Mouse (Mus musculus) kidney, embryonic 16.5 days (tissue): ENCODE measurements around the gene Otud7b. TPM values are rescaled to one million over a fixed set of nuclear protein-coding genes. Genes with fewer than 3 reads are reported as not detected.

Experiments
- ATAC-seq: fragments of 200-750 bp; cut with Nextera tagmentation; 2 replicates; pipeline ENCODE4 v1.8.0; 2017; ENCODE audit warnings: moderate TSS enrichment; ENCODE audit not compliant: low FRiP score, low TSS enrichment
- H3K27ac ChIP-seq: fragments of 300-500 bp; sonication (generic); 2 replicates; pipeline ENCODE4 v1.5.1; 2014; ENCODE audit warnings: low read length
- H3K27me3 ChIP-seq: fragments of 300-500 bp; sonication (generic); 2 replicates; pipeline ENCODE4 v1.6.1; 2014; ENCODE audit warnings: low read length, control low read depth, mixed read lengths; ENCODE audit not compliant: insufficient read depth
- H3K36me3 ChIP-seq: fragments of 300-500 bp; sonication (generic); 2 replicates; pipeline ENCODE4 v1.6.1; 2014; ENCODE audit warnings: low read length, control low read depth, mixed read lengths; ENCODE audit not compliant: insufficient read depth
- H3K4me1 ChIP-seq: fragments of 300-500 bp; sonication (generic); 2 replicates; pipeline ENCODE4 v1.6.1; 2014; ENCODE audit warnings: low read length, control low read depth, mixed read lengths; ENCODE audit not compliant: insufficient read depth
- H3K4me2 ChIP-seq: fragments of 300-500 bp; sonication (generic); replicated peaks from 2 replicates; pipeline ENCODE4 v1.6.1; 2014; ENCODE audit warnings: low read depth, low read length
- H3K4me3 ChIP-seq: fragments of 300-500 bp; sonication (generic); 2 replicates; pipeline ENCODE4 v1.5.1; 2014; ENCODE audit warnings: mild to moderate bottlenecking, low read length
- H3K9ac ChIP-seq: fragments of 300-500 bp; sonication (generic); replicated peaks from 2 replicates; pipeline ENCODE4 v1.6.1; 2014; ENCODE audit warnings: low read length
- H3K9me3 ChIP-seq: fragments of 300-500 bp; sonication (generic); 2 replicates; pipeline ENCODE4 v1.6.1; 2016; ENCODE audit warnings: low read length, control low read depth
- WGBS: fragments of 180-500 bp; shearing (Covaris S2); extraction: QIAGEN DNeasy Blood & Tissue Kit; methylation state at CpG from one replicate; pipeline ENCODE4 v1.1.7; 2014; 5-methylcytosine and 5-hydroxymethylcytosine counted together
- polyA plus RNA-seq: library from polyadenylated mRNA; unstranded; fragments of >200 nt; fragmentation: Nextera tagmentation; extraction: Ambion mirVana; gene quantifications from 2 replicates; pipeline ENCODE4 v1.2.1, GENCODE M21; 2015

Otud7b gene
- polyA plus RNA-seq, 1 experiment from 2014 or later = 14.9 TPM

DNA sequence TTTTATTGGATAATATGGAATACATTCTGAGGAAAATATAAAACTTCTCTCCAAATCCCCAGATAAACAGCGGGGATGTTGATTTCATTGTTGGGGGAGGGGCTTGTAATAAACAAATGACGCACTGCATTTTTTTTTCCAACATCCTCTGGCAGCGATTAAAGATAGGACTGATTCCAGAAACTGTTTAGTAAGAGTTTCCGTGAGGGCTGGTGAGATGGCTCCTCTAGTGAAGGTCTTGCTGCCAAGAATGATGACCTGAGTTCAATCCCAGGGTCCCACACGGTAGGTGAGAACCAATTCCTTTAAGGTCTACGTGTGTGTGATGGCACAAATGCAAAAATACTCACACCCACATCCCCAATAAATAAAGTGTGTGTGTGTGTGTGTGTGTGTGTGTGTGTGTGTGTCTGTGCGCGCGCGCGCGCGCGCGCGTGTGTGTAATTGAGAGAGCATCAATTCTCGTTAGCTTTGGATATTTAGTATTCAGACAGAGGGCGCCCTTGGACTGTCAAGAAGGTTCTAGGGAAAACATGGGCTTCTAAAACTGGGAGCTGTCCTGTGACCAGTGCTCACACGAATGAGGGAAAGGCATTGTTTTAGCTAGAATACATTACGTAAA is 38.5 kb upstream of the Otud7b start:
- H3K9me3 ChIP-seq = no peaks in the 10 kb centered on the region
- H3K4me1 ChIP-seq = no peaks in the 10 kb centered on the region
- peak; percentile 42 for ATAC-seq
- peak overlapping the region; percentile 38 for H3K4me2 ChIP-seq
- peak overlapping the region; percentile 28 for H3K4me3 ChIP-seq
- WGBS = 45% methylated on average over 20 of the region's 20 CpGs
- H3K27ac ChIP-seq = no peak overlapping the region
- H3K27me3 ChIP-seq = no peaks in the 10 kb centered on the region
- no peaks in the 10 kb centered on the region for H3K36me3 ChIP-seq
- peak overlapping the region; percentile 35; the same call in 1 of the 2 replicates for H3K9ac ChIP-seq

GRCm38 (mm10) chr3:96066741-96067140 is 37.6 kb upstream of the Otud7b start:
- ATAC-seq = no peak
- Histone ChIP-seq H3K4me1 (no peaks in the 10 kb centered on the region), H3K4me3 (no peak overlapping the region), H3K9ac (no peak overlapping the region), H3K27ac (no peak overlapping the region), H3K36me3 (no peaks in the 10 kb centered on the region), H3K27me3 (no peaks in the 10 kb centered on the region), H3K9me3 (no peaks in the 10 kb centered on the region), H3K4me2 (no peak overlapping the region)
- 39% methylated on average over 5 of the region's 5 CpGs for WGBS

DNA sequence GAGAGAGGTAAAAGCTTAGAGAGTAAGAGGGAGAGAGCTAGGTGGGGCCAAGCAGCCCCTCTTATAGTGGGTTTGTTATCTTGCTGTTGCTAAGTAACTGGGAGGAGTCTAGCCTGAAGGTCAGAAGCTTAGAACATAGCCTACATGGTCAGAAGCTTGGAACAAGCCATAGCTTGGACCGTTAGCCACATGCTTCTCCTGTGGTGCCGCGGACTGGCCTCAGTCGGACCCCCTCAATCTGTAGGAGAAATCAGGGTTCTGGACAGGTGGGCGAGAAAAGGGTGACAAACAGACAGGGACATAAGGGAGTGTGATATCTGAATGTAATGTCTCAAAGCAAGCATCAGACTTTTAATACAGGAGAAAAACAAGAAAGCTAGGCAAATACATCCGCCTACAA is 35.3 kb upstream of the Otud7b start:
- no peak for ATAC-seq
- Histone ChIP-seq H3K27me3 (no peaks in the 10 kb centered on the region), H3K9ac (no peak overlapping the region), H3K4me3 (no peak overlapping the region), H3K4me2 (no peak overlapping the region), H3K27ac (no peak overlapping the region), H3K36me3 (no peaks in the 10 kb centered on the region), H3K9me3 (no peaks in the 10 kb centered on the region), H3K4me1 (0 out of 2 replicates have a peak, but pooled peaks cover 4% of the 10 kb centered on the region)
- 95% methylated on average over 6 of the region's 6 CpGs for WGBS

DNA sequence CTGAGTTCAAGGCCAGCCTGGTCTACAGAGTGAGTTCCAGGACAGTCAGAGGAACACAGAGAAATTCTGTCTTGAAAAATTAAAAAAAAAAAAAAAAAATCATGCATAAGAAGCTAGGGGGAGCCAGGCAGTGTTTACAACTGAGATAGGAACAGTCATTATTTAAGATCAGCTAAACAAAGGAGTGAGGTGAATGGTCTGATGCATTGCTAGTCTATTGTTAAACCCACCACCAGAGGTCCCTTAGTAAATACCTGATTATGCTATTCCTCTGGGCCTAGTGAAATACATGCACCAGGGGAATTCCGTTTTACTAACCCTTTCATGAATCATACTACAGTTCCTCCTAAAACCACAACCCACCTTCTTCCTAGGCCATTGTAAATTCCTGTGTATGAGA is 34.8 kb upstream of the Otud7b start:
- WGBS = 52% methylated on average over 1 of the region's 1 CpGs
- no peak overlapping the region for H3K4me3 ChIP-seq
- H3K4me2 ChIP-seq = no peak overlapping the region
- no peak for ATAC-seq
- H3K4me1 ChIP-seq = 0 out of 2 replicates have a peak, but pooled peaks cover 4% of the 10 kb centered on the region
- no peak overlapping the region for H3K9ac ChIP-seq
- no peaks in the 10 kb centered on the region for H3K36me3 ChIP-seq
- no peak overlapping the region for H3K27ac ChIP-seq
- no peaks in the 10 kb centered on the region for H3K9me3 ChIP-seq
- H3K27me3 ChIP-seq = no peaks in the 10 kb centered on the region

DNA sequence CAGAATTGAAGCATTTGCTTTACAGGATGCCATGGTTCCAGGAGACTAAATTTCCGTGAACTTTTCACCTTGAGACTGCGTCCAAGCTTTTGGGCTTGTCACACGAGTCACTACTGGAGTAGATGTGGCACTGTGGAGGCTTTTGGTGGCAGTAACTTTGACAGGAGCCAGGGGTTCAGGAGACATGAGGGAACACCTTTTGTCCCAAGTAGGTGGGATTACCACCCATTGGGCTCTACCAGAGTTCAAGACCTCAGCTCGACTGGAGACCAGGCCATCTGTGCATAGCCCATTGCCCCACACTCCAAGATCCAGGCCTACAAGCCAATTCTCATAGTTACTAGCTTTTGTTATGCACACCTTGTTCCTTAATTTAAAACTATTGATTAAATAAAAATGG is 34.1 kb upstream of the Otud7b start:
- no peak overlapping the region for H3K4me3 ChIP-seq
- H3K9me3 ChIP-seq = 0 out of 2 replicates have a peak, but pooled peaks cover 1% of the 10 kb centered on the region
- H3K4me1 ChIP-seq = 0 out of 2 replicates have a peak, but pooled peaks cover 4% of the 10 kb centered on the region
- 59% methylated on average over 4 of the region's 4 CpGs for WGBS
- H3K4me2 ChIP-seq = no peak overlapping the region
- H3K9ac ChIP-seq = no peak overlapping the region
- H3K27ac ChIP-seq = no peak overlapping the region
- ATAC-seq = no peak
- no peaks in the 10 kb centered on the region for H3K27me3 ChIP-seq
- no peaks in the 10 kb centered on the region for H3K36me3 ChIP-seq

- 0 out of 2 replicates have a peak, but pooled peaks cover 4% of the 10 kb centered on the region for H3K4me1 ChIP-seq
- H3K27ac ChIP-seq = no peak overlapping the region
- no peaks in the 10 kb centered on the region for H3K36me3 ChIP-seq
- peak overlapping the region; percentile 8; the same call in 1 of the 2 replicates for H3K4me3 ChIP-seq
- 43% methylated on average over 12 of the region's 12 CpGs for WGBS
- H3K9ac ChIP-seq = peak overlapping the region; percentile 38
- ATAC-seq = 0 out of 2 replicates have a peak, but pooled peaks have one; percentile 42
- H3K9me3 ChIP-seq = 0 out of 2 replicates have a peak, but pooled peaks cover 2% of the 10 kb centered on the region
- H3K4me2 ChIP-seq = peak overlapping the region; percentile 41
- H3K27me3 ChIP-seq = no peaks in the 10 kb centered on the region
Observed at GRCm38 (mm10) chr3:96072921-96073486, 31.3 kb upstream of the Otud7b start.

DNA sequence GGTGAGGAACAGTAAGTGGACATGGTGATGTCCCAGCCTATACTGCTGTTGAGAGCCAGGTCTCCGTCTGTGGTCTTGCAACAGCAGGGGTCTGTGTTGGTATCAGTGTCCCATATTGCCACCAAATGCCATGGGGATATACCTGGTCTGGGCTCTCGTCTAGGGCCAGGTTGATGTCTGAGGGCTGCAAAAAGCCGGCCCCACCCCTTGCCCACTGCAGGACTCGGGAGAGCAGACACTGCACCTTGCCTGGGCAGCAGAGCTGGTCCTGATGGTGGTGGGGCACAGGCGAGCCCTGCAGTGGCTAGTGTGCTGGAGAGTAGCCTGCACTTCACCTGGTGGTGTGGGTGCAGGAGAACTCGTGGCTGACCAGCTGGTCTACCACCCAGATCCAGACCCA is 26.3 kb upstream of the Otud7b start:
- no peak for ATAC-seq
- Histone ChIP-seq H3K9ac (no peak overlapping the region), H3K27ac (no peak overlapping the region), H3K9me3 (0 out of 2 replicates have a peak, but pooled peaks cover 2% of the 10 kb centered on the region), H3K4me3 (no peak overlapping the region), H3K4me1 (no peaks in the 10 kb centered on the region), H3K4me2 (no peak overlapping the region), H3K36me3 (no peaks in the 10 kb centered on the region), H3K27me3 (no peaks in the 10 kb centered on the region)
- 75% methylated on average over 6 of the region's 6 CpGs for WGBS

GRCm38 (mm10) chr3:96078711-96079110 is 25.6 kb upstream of the Otud7b start:
- no peaks in the 10 kb centered on the region for H3K27me3 ChIP-seq
- H3K36me3 ChIP-seq = no peaks in the 10 kb centered on the region
- H3K27ac ChIP-seq = no peak overlapping the region
- 0 out of 2 replicates have a peak, but pooled peaks cover 2% of the 10 kb centered on the region for H3K9me3 ChIP-seq
- no peak overlapping the region for H3K4me2 ChIP-seq
- no peak for ATAC-seq
- H3K4me3 ChIP-seq = no peak overlapping the region
- no peaks in the 10 kb centered on the region for H3K4me1 ChIP-seq
- H3K9ac ChIP-seq = no peak overlapping the region
- WGBS = 42% methylated on average over 3 of the region's 3 CpGs

- Histone ChIP-seq H3K9ac (no peak overlapping the region), H3K27me3 (no peaks in the 10 kb centered on the region), H3K4me3 (no peak overlapping the region), H3K4me1 (no peaks in the 10 kb centered on the region), H3K4me2 (no peak overlapping the region), H3K36me3 (no peaks in the 10 kb centered on the region), H3K9me3 (no peaks in the 10 kb centered on the region), H3K27ac (no peak overlapping the region)
- 79% methylated on average over 1 of the region's 1 CpGs for WGBS
- no peak for ATAC-seq
Observed at GRCm38 (mm10) chr3:96081006-96081405, 23.3 kb upstream of the Otud7b start.

DNA sequence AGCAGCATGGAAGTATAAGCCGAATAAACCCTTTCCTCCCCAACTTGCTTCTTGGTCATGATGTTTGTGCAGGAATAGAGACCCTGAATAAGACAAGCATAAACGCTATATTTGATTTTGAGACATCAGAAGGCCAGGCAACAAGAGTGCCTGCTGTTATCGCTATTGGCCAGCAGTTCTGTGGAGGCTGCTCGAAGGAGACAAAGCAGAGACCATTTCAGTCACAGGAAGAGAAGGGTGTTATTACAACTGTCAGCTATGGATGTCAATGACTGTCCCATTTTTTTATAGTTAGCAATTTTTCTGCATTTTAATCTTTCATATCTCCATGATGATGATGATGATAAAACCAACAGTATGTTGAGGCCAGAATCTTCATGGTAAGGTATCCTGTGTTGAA is 22.7 kb upstream of the Otud7b start:
- H3K4me2 ChIP-seq = no peak overlapping the region
- no peaks in the 10 kb centered on the region for H3K4me1 ChIP-seq
- WGBS = 92% methylated on average over 3 of the region's 4 CpGs
- H3K9ac ChIP-seq = no peak overlapping the region
- no peaks in the 10 kb centered on the region for H3K27me3 ChIP-seq
- no peaks in the 10 kb centered on the region for H3K9me3 ChIP-seq
- no peak for ATAC-seq
- H3K4me3 ChIP-seq = no peak overlapping the region
- H3K36me3 ChIP-seq = no peaks in the 10 kb centered on the region
- H3K27ac ChIP-seq = no peak overlapping the region
